Mouse (Mus musculus) kidney, adult 2 months (tissue): Measurements from ENCODE around the gene Rpl36al. TPM values are rescaled to one million over a fixed set of nuclear protein-coding genes. Genes with fewer than 3 reads are reported as not detected.
"Not testable (repeated sequence)": the region's sequence is repeated elsewhere in the genome, so short reads cannot be mapped to it uniquely, and the experiment has no call there.

Source experiments
- DNase-seq: peaks from one replicate; pipeline ENCODE4 v3.0.0; 2021
- H3K27ac ChIP-seq: fragments of 200-500 bp; 2 replicates; pipeline ENCODE4 v1.5.1; 2012; ENCODE audit warnings: low read depth, low read length, control low read depth, inconsistent platforms; ENCODE audit not compliant: insufficient read depth
- H3K27me3 ChIP-seq: fragments of 200-500 bp; replicated peaks from 2 replicates; pipeline ENCODE4 v1.6.1; 2012; ENCODE audit warnings: mild to moderate bottlenecking, moderate library complexity, low read length, inconsistent platforms; ENCODE audit not compliant: control insufficient read depth, insufficient read depth
- H3K36me3 ChIP-seq: fragments of 200-500 bp; 2 replicates; pipeline ENCODE4 v1.6.1; 2012; ENCODE audit warnings: mild to moderate bottlenecking, moderate library complexity, low read length, inconsistent platforms; ENCODE audit not compliant: control insufficient read depth, insufficient read depth
- H3K4me1 ChIP-seq: fragments of 200-500 bp; 2 replicates; pipeline ENCODE4 v1.6.1; 2011; ENCODE audit warnings: low read length; ENCODE audit not compliant: control insufficient read depth, insufficient read depth
- H3K4me3 ChIP-seq: fragments of 200-500 bp; 2 replicates; pipeline ENCODE4 v1.5.1; 2011; ENCODE audit warnings: mild to moderate bottlenecking, low read depth, low read length, control low read depth; ENCODE audit not compliant: insufficient read depth
- CTCF ChIP-seq: fragments of 200-500 bp; conservative IDR thresholded peaks from 2 replicates; pipeline ENCODE4 v1.5.1; 2011; ENCODE audit warnings: low read depth, mild to moderate bottlenecking, control low read depth, low read length, moderate library complexity, mixed read lengths; ENCODE audit not compliant: insufficient read depth, insufficient read length
- POLR2A ChIP-seq: fragments of 200-500 bp; IDR thresholded peaks from one replicate; pipeline ENCODE4 v1.6.1; 2011; ENCODE audit warnings: low read depth, low read length, control low read depth
- WGBS: fragments of 180-500 bp; shearing (Covaris S2); methylation state at CpG from one replicate; pipeline ENCODE4 v1.1.7; 2018; 5-methylcytosine and 5-hydroxymethylcytosine counted together
- polyA plus RNA-seq: library from polyadenylated mRNA; depleted of rRNA; stranded (reverse); fragments of >200 nt; gene quantifications from 2 replicates; pipeline ENCODE4 v1.2.3, GENCODE M21; 2012

Rpl36al gene
- polyA plus RNA-seq, 1 experiment: 190 TPM

- TF ChIP-seq POLR2A (no peak), CTCF (no peak)
- 59% methylated on average over 3 of the region's 3 CpGs for WGBS
- no peaks in the 10 kb centered on the region for H3K27me3 ChIP-seq
- no peak overlapping the region for H3K27ac ChIP-seq
- 0 out of 2 replicates have a peak, but pooled peaks cover 2% of the 10 kb centered on the region for H3K4me1 ChIP-seq
- no peaks in the 10 kb centered on the region for H3K36me3 ChIP-seq
- H3K4me3 ChIP-seq: no peak overlapping the region
- no peak for DNase-seq
These were observed 19.0 kb downstream of the Rpl36al start for GRCm38 (mm10) chr12:69164904-69165303.

GRCm38 (mm10) chr12:69163586-69163985 lies 20.3 kb downstream of the Rpl36al start:
- H3K4me3 ChIP-seq, H3K4me1 ChIP-seq, H3K27me3 ChIP-seq, DNase-seq, H3K27ac ChIP-seq, H3K36me3 ChIP-seq: not testable (repeated sequence)
- WGBS: 86% methylated on average over 4 of the region's 4 CpGs

DNA sequence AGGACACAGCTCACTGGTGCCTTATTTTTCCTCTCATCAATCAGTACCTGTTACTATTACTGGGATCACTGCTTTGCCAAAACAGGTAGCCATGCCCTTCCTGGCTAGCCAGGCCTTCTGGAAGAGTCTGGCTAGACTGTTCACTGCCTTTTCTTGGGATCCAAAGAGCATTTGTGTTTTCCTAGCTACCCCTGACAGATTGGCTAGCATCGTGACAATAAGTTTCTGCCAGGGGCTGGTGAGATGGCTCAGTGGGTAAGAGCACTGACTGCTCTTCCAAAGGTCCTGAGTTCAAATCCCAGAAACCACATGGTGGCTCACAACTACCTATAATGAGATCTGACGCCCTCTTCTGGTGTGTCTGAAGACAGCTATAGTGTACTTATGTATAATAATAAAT lies 23.2 kb downstream of the Rpl36al start:
- not testable (repeated sequence) for H3K4me3 ChIP-seq, H3K4me1 ChIP-seq, H3K27ac ChIP-seq, DNase-seq, H3K27me3 ChIP-seq
- 84% methylated on average over 2 of the region's 2 CpGs for WGBS
- peaks cover 10% of the 10 kb centered on the region for H3K36me3 ChIP-seq

GRCm38 (mm10) chr12:69159578-69159940 lies 24.3 kb downstream of the Rpl36al start:
- TF ChIP-seq CTCF: 0 out of 2 replicates have a peak, but pooled peaks have one; percentile 19
- no peak for TF ChIP-seq POLR2A
- Histone ChIP-seq H3K27ac (no peak overlapping the region), H3K4me1 (peaks cover 6% of the 10 kb centered on the region; the same call in 1 of the 2 replicates), H3K36me3 (peaks cover 10% of the 10 kb centered on the region), H3K27me3 (no peaks in the 10 kb centered on the region), H3K4me3 (no peak overlapping the region)
- WGBS: 3% methylated on average over 9 of the region's 9 CpGs
- peak; percentile 59 for DNase-seq

GRCm38 (mm10) chr12:69158765-69159577 lies 24.9 kb downstream of the Rpl36al start, which contains the start of gene Rps29:
Rps29 (minus strand) TSS chr12:69159186.
- DNase-seq: peak; percentile 99
- peak within 1 kb of the TSS; percentile 83 for H3K4me3 ChIP-seq
- not testable (repeated sequence) for H3K4me1 ChIP-seq, H3K27me3 ChIP-seq
- WGBS: under 1% methylated on average over 58 of the region's 68 CpGs
- H3K27ac ChIP-seq: peak within 1 kb of the TSS; percentile 84
- peak; percentile 85 for TF ChIP-seq POLR2A
- H3K36me3 ChIP-seq: peaks cover 10% of the 10 kb centered on the region

DNA sequence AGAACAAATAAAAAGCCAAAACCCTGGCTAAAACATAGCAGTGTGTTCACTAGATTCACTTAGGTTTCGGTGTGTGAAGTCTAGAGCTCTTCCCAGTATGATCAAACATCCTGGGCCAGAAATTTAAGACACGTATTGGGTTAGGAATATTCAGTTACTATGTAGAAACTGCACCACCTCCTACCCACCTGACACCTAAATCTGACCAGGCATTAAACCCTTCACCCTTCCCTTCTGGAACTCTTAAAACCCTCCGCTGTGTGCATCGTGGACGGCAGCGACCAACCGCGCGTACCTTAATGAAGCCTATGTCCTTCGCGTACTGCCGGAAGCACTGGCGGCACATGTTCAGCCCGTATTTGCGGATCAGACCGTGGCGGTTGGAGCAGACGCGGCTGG lies 25.5 kb downstream of the Rpl36al start:
- H3K4me1 ChIP-seq: peaks cover 6% of the 10 kb centered on the region; the same call in 1 of the 2 replicates
- no peak for DNase-seq
- peaks cover 10% of the 10 kb centered on the region for H3K36me3 ChIP-seq
- peak overlapping the region; percentile 84 for H3K27ac ChIP-seq
- H3K27me3 ChIP-seq: no peaks in the 10 kb centered on the region
- TF ChIP-seq POLR2A (no peak), CTCF (no peak)
- H3K4me3 ChIP-seq: peak overlapping the region; percentile 83
- under 1% methylated on average over 19 of the region's 19 CpGs for WGBS

DNA sequence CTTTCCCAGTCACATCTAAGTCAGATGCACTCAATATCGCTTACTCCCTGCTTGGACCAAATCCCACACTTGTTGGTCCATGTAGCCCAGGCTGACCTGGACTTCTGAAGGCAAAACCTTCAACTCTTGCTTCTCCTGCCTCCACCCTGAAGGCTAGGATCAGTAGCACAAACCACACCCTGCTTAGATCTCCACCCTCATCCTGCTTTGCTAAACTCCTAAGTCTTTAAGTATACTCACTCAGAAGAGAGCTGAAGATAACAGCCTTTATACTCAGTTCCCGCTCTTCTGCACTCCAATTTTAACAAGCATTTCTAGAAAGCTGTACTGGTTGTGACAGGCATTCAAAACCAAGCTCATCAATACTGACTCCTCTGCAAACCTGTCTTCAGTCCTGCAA lies 26.8 kb downstream of the Rpl36al start:
- Histone ChIP-seq H3K27ac (no peak overlapping the region), H3K4me3 (no peak overlapping the region), H3K27me3 (no peaks in the 10 kb centered on the region), H3K4me1 (peaks cover 6% of the 10 kb centered on the region; the same call in 1 of the 2 replicates), H3K36me3 (peaks cover 10% of the 10 kb centered on the region)
- TF ChIP-seq POLR2A (no peak), CTCF (no peak)
- no peak for DNase-seq
- 96% methylated on average over 2 of the region's 2 CpGs for WGBS

DNA sequence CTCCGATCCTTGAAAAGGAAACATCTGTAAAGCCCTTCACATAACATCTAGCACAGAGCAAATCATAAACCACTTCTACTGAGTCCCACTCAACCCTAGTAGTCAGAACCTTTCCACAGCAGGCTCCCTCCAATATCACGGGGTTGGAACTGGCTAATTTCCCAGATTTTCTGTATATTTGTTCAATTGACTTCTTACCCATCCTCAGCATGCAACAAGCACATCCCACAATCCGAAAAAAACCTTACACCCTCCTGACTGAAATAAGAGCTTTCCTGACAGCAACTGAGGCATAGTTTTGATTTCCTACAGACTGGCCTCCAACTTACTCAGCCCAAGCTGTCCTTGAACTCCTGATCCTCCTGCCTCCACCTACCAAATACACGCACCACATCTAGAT lies 27.4 kb downstream of the Rpl36al start:
- H3K4me1 ChIP-seq: peaks cover 6% of the 10 kb centered on the region; the same call in 1 of the 2 replicates
- peaks cover 10% of the 10 kb centered on the region for H3K36me3 ChIP-seq
- no peak for DNase-seq
- no peak overlapping the region for H3K4me3 ChIP-seq
- WGBS: 90% methylated on average over 4 of the region's 4 CpGs
- H3K27me3 ChIP-seq: no peaks in the 10 kb centered on the region
- no peak overlapping the region for H3K27ac ChIP-seq
- no peak for TF ChIP-seq POLR2A
- TF ChIP-seq CTCF: no peak
